Mouse (Mus musculus) embryonic facial prominence, embryonic 14.5 days (tissue): ENCODE data around the gene Sh3bp5. TPM values are rescaled to one million over a fixed set of nuclear protein-coding genes. Genes with fewer than 3 reads are reported as not detected.

Experiments used
- ATAC-seq: fragments of 200-750 bp; cut with Nextera tagmentation; 2 replicates; pipeline ENCODE4 v1.8.0; 2017; ENCODE audit warnings: low read depth, moderate number of reproducible peaks, moderate TSS enrichment
- DNase-seq: peaks from one replicate; pipeline ENCODE4 v3.0.0-alpha.2; 2015; ENCODE audit warnings: low spot score
- H3K27ac ChIP-seq: fragments of 300-500 bp; sonication (generic); replicated peaks from 2 replicates; pipeline ENCODE4 v1.5.1; 2014; ENCODE audit warnings: low read depth, mild to moderate bottlenecking, low read length, moderate library complexity
- H3K27me3 ChIP-seq: fragments of 300-500 bp; sonication (generic); replicated peaks from 2 replicates; pipeline ENCODE4 v1.6.1; 2014; ENCODE audit warnings: low read length; ENCODE audit not compliant: control insufficient read depth, insufficient read depth
- H3K36me3 ChIP-seq: fragments of 300-500 bp; sonication (generic); 2 replicates; pipeline ENCODE4 v1.6.1; 2014; ENCODE audit warnings: low read length, mixed read lengths; ENCODE audit not compliant: control insufficient read depth, insufficient read depth
- H3K4me1 ChIP-seq: fragments of 300-500 bp; sonication (generic); 2 replicates; pipeline ENCODE4 v1.6.1; 2014; ENCODE audit warnings: antibody characterized with exemption, low read length; ENCODE audit not compliant: control insufficient read depth, insufficient read depth
- H3K4me2 ChIP-seq: fragments of 300-500 bp; sonication (generic); 2 replicates; pipeline ENCODE4 v1.6.1; 2014; ENCODE audit warnings: low read depth, mild to moderate bottlenecking, low read length, moderate library complexity, mixed read lengths
- H3K4me3 ChIP-seq: fragments of 300-500 bp; sonication (generic); 2 replicates; pipeline ENCODE4 v1.5.1; 2014; ENCODE audit warnings: low read depth, mild to moderate bottlenecking, low read length
- H3K9ac ChIP-seq: fragments of 300-500 bp; sonication (generic); 2 replicates; pipeline ENCODE4 v1.6.1; 2014; ENCODE audit warnings: low read depth, mild to moderate bottlenecking, low read length, moderate library complexity, mixed read lengths
- H3K9me3 ChIP-seq: fragments of 300-500 bp; sonication (generic); 2 replicates; pipeline ENCODE4 v1.6.1; 2016; ENCODE audit warnings: low read length; ENCODE audit not compliant: control insufficient read depth
- WGBS: fragments of 180-500 bp; shearing (Covaris S2); extraction: QIAGEN DNeasy Blood & Tissue Kit; methylation state at CpG from one replicate; pipeline ENCODE4 v1.1.7; 2014; 5-methylcytosine and 5-hydroxymethylcytosine counted together
- polyA plus RNA-seq: library from polyadenylated mRNA; unstranded; fragments of >200 nt; fragmentation: Nextera tagmentation; extraction: Ambion mirVana; gene quantifications from 2 replicates; pipeline ENCODE4 v1.2.1, GENCODE M21; 2014

The Sh3bp5 gene
- polyA plus RNA-seq, 1 experiment from 2014 or later, result 19.7 TPM

GRCm38 (mm10) chr14:31388086-31388872, 47.6 kb downstream of the Sh3bp5 start:
- H3K4me1 ChIP-seq, result peaks cover 15% of the 10 kb centered on the region
- DNase-seq, result no peak

GRCm38 (mm10) chr14:31387301-31387981, 48.4 kb downstream of the Sh3bp5 start:
- 75% methylated on average over 11 of the region's 11 CpGs for WGBS
- H3K4me1 ChIP-seq, result peaks cover 15% of the 10 kb centered on the region
- H3K9me3 ChIP-seq, result no peaks in the 10 kb centered on the region
- H3K4me3 ChIP-seq, result no peak overlapping the region
- no peak overlapping the region for H3K27ac ChIP-seq
- no peaks in the 10 kb centered on the region for H3K27me3 ChIP-seq
- 0 out of 2 replicates have a peak, but pooled peaks cover 9% of the 10 kb centered on the region for H3K36me3 ChIP-seq
- no peak overlapping the region for H3K9ac ChIP-seq
- DNase-seq (no peak), ATAC-seq (no peak)
- H3K4me2 ChIP-seq, result no peak overlapping the region

More at GRCm38 (mm10) chr14:31388086-31388872, 47.6 kb downstream of the Sh3bp5 start:
- Histone ChIP-seq H3K9me3 (no peaks in the 10 kb centered on the region), H3K27me3 (no peaks in the 10 kb centered on the region), H3K9ac (peak overlapping the region; percentile 52; the same call in 1 of the 2 replicates), H3K36me3 (0 out of 2 replicates have a peak, but pooled peaks cover 1% of the 10 kb centered on the region), H3K4me3 (no peak overlapping the region), H3K27ac (peak overlapping the region; percentile 68), H3K4me2 (no peak overlapping the region)
- 37% methylated on average over 13 of the region's 13 CpGs for WGBS
- no peak for ATAC-seq

- no peaks in the 10 kb centered on the region for H3K27me3 ChIP-seq
- peaks cover 15% of the 10 kb centered on the region for H3K4me1 ChIP-seq
- peak overlapping the region; percentile 44; the same call in 1 of the 2 replicates for H3K27ac ChIP-seq
- no peak overlapping the region for H3K4me3 ChIP-seq
- ATAC-seq (peak; percentile 71), DNase-seq (peak; percentile 88)
- 0 out of 2 replicates have a peak, but pooled peaks cover 9% of the 10 kb centered on the region for H3K36me3 ChIP-seq
- H3K9ac ChIP-seq, result no peak overlapping the region
- H3K9me3 ChIP-seq, result no peaks in the 10 kb centered on the region
- H3K4me2 ChIP-seq, result no peak overlapping the region
- WGBS, result 43% methylated on average over 13 of the region's 13 CpGs
These were observed 49.7 kb downstream of the Sh3bp5 start for GRCm38 (mm10) chr14:31385977-31386697.

GRCm38 (mm10) chr14:31385406-31385805, 50.5 kb downstream of the Sh3bp5 start:
- H3K4me2 ChIP-seq, result no peak overlapping the region
- peaks cover 15% of the 10 kb centered on the region for H3K4me1 ChIP-seq
- ATAC-seq (no peak), DNase-seq (no peak)
- no peak overlapping the region for H3K9ac ChIP-seq
- H3K27ac ChIP-seq, result no peak overlapping the region; the same call in 1 of the 2 replicates
- H3K27me3 ChIP-seq, result no peaks in the 10 kb centered on the region
- H3K4me3 ChIP-seq, result no peak overlapping the region
- 90% methylated on average over 5 of the region's 5 CpGs for WGBS
- H3K36me3 ChIP-seq, result 0 out of 2 replicates have a peak, but pooled peaks cover 9% of the 10 kb centered on the region
- H3K9me3 ChIP-seq, result no peaks in the 10 kb centered on the region

GRCm38 (mm10) chr14:31384366-31385323, 51.2 kb downstream of the Sh3bp5 start:
- ATAC-seq (no peak), DNase-seq (peak; percentile 38)
- H3K9ac ChIP-seq, result no peak overlapping the region
- no peak overlapping the region for H3K4me3 ChIP-seq
- H3K4me1 ChIP-seq, result peaks cover 12% of the 10 kb centered on the region
- H3K27ac ChIP-seq, result no peak overlapping the region; the same call in 1 of the 2 replicates
- WGBS, result 63% methylated on average over 13 of the region's 13 CpGs
- H3K9me3 ChIP-seq, result no peaks in the 10 kb centered on the region
- H3K4me2 ChIP-seq, result no peak overlapping the region
- H3K27me3 ChIP-seq, result no peaks in the 10 kb centered on the region
- H3K36me3 ChIP-seq, result 0 out of 2 replicates have a peak, but pooled peaks cover 9% of the 10 kb centered on the region

GRCm38 (mm10) chr14:31383470-31384050, 52.3 kb downstream of the Sh3bp5 start:
- ATAC-seq, result no peak
- Histone ChIP-seq H3K4me1 (peaks cover 11% of the 10 kb centered on the region), H3K4me3 (no peak overlapping the region), H3K27me3 (no peaks in the 10 kb centered on the region), H3K27ac (no peak overlapping the region), H3K9ac (no peak overlapping the region), H3K4me2 (no peak overlapping the region), H3K36me3 (0 out of 2 replicates have a peak, but pooled peaks cover 17% of the 10 kb centered on the region), H3K9me3 (no peaks in the 10 kb centered on the region)
- 87% methylated on average over 11 of the region's 11 CpGs for WGBS
- no peak for DNase-seq

GRCm38 (mm10) chr14:31382276-31382675, 53.6 kb downstream of the Sh3bp5 start:
- WGBS, result 86% methylated on average over 8 of the region's 8 CpGs
- Histone ChIP-seq H3K9me3 (no peaks in the 10 kb centered on the region), H3K27ac (no peak overlapping the region), H3K36me3 (peaks cover 28% of the 10 kb centered on the region; the same call in 1 of the 2 replicates), H3K4me3 (no peak overlapping the region), H3K9ac (no peak overlapping the region), H3K4me2 (no peak overlapping the region), H3K4me1 (0 out of 2 replicates have a peak, but pooled peaks cover 2% of the 10 kb centered on the region), H3K27me3 (no peaks in the 10 kb centered on the region)
- ATAC-seq, result no peak
- DNase-seq, result no peak
